Mouse (Mus musculus) kidney, postnatal 36 days (tissue): Measurements from ENCODE around the gene Gucy2d.

Experiments
- DNase-seq, 2 experiments: peaks; one replicate each; pipeline ENCODE4 v3.0.0; 2021 to 2022; ENCODE audit warnings: mixed read lengths in 2 of 2

The Gucy2d gene

GRCm38 (mm10) chr7:98490328-98490727, 50.1 kb downstream of the Gucy2d start:
- DNase-seq, result no peak

- DNase-seq, result no peak
Measured at GRCm38 (mm10) chr7:98490911-98491310, 50.7 kb downstream of the Gucy2d start.

DNA sequence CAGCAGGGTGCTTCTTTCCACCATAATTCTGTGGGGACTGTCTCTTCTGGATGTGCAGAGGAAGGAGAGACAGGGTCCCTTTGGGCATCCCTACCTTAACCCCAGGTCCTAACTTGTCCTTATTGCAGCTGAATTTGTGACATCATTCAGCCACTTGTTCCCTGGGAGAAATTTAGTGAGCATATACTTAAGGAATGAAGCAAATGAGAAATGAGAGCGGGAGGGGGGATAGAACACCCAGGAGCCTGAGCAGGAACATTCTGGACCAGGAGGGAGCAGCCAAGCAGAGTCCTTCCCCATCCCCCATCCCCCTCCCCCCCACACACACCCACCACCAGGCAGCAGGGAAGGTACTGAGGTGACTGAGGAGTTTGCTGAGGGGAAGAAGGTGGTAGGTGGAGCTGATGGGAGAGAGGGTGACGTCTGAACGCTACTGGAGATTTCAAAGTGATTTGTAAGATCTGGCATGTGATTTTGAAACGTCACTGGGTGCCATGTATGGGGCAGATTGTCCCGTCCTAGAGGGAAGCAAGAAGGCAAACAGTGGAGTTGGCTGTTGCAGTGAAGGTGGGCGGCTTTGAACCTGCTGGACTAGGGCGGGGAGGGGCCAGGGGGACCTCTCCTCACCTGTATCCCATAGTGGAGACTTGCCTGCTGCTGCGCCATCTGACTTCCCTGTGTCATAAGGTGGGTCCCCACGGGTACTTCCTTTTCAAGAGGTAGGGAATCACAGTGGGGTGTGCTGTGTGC, 51.4 kb downstream of the Gucy2d start:
- DNase-seq, result peak in 1 of 2 experiments; percentile 37

GRCm38 (mm10) chr7:98492331-98492730, 52.1 kb downstream of the Gucy2d start:
- no peak for DNase-seq

DNA sequence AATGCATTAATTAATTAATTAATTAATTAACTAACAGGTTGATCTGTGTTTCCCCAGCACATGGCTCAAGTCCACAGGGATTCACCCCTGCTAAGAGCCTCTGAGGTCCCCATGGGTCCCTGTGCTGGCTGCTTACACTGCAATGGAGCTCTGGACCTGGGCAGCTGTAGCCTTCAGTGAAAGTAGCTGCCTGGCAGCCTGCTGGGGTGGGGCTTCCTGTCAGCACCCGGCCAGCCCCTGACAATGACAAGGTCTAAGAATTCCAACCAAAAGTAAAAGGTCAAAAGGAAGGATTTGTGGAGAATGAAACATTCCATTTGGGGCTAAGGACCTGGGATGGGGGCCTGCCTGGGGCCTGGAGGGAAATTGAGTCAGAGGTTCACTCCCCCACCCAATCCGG, 53.1 kb downstream of the Gucy2d start:
- DNase-seq, result peak; percentile 68 to 70

- no peak for DNase-seq
Measured at GRCm38 (mm10) chr7:98493901-98494480, 53.8 kb downstream of the Gucy2d start.

DNA sequence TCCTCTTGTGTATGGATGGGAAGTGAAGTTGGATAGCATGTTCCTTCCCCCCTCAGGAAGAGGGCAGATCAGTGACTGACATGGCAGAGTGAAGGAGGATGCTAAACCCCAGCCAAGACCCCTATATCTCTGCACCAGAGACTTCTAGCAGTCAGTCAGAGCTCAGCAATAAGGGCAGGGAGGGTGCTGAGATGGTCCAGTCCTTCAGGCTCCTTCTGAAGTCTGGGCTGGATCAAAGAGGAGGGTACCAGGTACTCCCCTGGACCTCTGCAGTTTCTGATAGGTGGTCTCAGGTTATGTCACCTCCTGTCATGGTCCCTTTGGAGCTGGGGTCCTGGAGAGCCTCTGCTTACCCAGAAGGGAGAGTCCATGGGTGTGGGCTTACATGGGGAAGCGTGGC, 55.4 kb downstream of the Gucy2d start:
- no peak for DNase-seq

GRCm38 (mm10) chr7:98497451-98497850, 57.2 kb downstream of the Gucy2d start:
- no peak for DNase-seq

- no peak for DNase-seq
Measured at GRCm38 (mm10) chr7:98498101-98498500, 57.9 kb downstream of the Gucy2d start.

DNA sequence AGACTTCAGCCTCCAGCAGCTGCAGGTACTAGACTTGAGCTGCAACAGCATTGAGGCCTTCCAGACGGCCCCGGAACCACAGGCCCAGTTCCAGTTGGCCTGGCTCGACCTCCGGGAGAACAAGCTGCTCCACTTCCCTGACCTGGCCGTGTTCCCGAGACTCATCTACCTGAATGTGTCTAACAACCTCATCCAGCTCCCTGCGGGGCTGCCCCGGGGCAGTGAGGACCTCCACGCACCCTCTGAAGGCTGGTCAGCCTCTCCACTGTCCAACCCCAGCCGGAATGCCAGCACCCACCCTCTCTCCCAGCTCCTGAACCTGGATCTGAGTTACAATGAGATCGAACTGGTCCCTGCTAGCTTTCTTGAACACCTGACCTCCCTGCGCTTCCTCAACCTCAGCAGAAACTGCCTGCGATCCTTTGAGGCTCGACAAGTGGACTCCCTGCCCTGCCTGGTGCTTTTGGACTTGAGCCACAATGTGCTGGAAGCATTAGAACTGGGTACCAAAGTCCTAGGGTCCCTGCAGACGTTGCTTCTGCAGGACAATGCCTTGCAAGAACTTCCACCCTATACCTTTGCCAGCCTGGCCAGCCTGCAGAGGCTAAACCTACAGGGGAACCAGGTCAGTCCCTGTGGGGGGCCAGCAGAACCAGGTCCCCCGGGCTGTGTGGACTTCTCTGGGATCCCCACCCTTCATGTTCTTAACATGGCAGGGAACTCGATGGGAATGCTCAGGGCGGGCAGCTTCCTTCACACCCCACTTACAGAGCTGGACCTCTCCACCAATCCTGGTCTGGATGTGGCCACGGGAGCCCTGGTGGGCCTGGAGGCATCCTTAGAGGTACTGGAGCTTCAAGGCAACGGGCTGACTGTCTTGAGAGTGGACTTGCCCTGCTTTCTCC, 58.7 kb downstream of the Gucy2d start:
- DNase-seq, result peak; percentile 59 to 71

- no peak for DNase-seq
Measured at GRCm38 (mm10) chr7:98499561-98500292, 59.5 kb downstream of the Gucy2d start.

- peak in 1 of 2 experiments; percentile 50 for DNase-seq
Measured at GRCm38 (mm10) chr7:98500470-98500869, 60.3 kb downstream of the Gucy2d start.

DNA sequence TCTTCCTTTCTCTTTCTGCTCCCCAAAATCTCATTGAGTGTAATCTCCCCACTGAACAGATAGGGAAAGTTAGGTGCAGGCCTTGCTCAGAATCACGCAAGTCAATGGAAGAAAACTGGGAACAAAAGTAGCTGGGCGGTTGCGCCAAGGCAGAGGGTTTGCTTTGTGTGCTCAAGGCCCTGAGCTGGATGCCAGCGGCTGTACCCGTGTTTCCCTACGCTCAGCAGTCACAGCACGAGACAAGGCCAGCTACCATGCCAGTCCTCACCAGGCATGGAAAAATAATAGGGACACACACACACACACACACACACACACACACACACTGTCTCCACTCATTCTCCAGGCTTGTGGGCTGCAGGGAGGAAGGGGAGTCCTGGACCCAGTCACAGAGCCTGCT, 60.9 kb downstream of the Gucy2d start:
- no peak for DNase-seq

DNA sequence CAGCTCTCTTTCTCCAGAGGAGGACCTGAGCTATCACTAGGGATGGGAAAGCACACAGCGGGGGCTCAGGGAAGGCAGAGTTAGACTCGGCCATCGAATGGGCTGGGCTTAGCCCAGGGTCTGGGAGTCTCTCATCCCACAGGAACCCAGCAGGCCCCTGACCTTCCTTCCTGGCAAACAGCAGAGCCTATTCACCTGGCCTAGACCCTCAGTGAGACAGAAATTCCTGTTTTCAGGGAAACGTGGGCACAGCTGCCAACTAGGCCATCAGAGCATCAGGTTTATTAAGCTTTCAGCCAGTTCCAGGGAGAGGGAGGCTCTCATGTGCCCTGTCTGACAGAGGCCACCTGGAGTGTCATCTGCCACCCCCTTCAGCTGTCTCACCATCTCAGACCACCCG, 62.7 kb downstream of the Gucy2d start:
- no peak for DNase-seq

GRCm38 (mm10) chr7:98503951-98504647, 63.9 kb downstream of the Gucy2d start:
- DNase-seq, result peak; percentile 54 to 60

GRCm38 (mm10) chr7:98504726-98505314, 64.6 kb downstream of the Gucy2d start:
- DNase-seq, result no peak

- DNase-seq, result no peak
Measured at GRCm38 (mm10) chr7:98505664-98506063, 65.4 kb downstream of the Gucy2d start.

DNA sequence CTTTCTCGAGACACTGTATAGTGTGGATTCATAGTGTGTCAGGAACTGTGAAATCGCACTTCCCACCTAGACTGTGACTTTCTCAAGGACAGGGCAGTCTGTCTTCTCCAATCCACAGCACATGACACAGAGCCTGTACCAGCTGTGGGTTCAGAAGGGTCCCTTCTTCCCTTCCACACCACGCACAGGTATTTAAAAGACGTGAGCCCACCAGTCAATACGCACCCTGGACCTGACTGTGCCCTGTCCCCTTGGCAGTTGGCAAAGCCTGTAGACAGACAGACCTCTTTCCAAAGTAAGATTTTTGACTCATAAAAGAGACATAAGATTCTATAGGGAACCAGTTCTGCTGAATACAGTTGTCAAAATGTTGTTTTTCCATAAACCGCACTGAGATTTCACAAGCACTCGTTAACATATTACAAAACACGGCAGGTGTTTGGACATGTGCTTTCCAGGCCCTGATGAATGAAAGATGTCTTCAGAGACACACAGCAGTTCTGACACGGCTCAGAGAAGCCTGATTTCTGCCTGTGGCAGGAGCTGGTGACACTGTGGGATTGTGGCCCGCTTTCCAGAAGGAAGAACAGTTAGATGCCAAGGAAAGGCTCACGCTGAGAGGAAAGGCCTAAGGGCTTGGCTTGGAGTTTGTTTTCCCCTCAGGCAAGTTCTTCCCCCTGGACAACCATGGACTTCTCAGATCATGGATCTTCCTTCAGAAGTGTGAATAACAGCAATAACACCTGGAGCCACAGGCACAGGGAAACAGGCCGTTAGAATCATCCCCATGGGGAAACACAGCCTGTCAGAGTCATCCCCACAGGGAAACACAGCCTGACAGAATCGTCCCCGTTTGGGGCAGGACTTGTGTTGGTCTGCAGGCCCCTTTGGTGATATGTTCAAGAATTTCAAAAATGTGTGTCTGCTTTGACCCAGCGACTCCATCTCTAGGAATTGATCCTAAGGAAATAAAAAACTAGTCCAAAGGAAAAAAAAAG, 71.0 kb downstream of the Gucy2d start:
- no peak for DNase-seq

- no peak for DNase-seq
Measured at GRCm38 (mm10) chr7:98513251-98513650, 73.0 kb downstream of the Gucy2d start.

- DNase-seq, result peak; percentile 71 to 73
Measured at GRCm38 (mm10) chr7:98522576-98522975, 82.4 kb downstream of the Gucy2d start.
